Mouse (Mus musculus) kidney, postnatal 14 days (tissue): ENCODE data around the gene Cask.
A peak's percentile ranks its signal among the peaks of the same experiment; 100 is the strongest.

ENCODE experiments used
- DNase-seq: peaks from one replicate; pipeline ENCODE4 v3.0.0; 2022; ENCODE audit warnings: mixed read lengths

Cask gene

DNA sequence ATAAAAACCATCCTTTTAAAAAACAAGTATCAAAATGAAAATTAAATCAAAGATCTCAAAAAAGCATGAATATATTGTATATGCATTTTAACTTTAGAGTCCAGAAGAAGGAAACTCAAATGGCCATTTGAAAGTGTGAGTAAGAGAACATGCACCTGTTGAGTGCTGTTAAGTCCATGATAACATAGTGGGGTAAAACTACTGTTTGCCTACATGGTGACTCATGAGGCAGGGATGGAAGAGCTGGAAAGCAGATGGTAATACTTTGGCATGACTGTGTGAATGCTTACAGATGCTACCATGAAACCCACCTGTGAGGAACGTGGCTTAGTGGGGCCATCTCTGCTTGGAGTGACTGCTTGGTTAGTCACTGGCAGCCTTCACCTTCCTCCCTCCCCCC is 132.9 kb downstream of the Cask start:
- no peak for DNase-seq

- DNase-seq: no peak
Observed at GRCm38 (mm10) chrX:13716796-13717569, 134.2 kb downstream of the Cask start.

GRCm38 (mm10) chrX:13710174-13710573 is 141.0 kb downstream of the Cask start:
- peak; percentile 53 for DNase-seq

- DNase-seq: peak; percentile 15
Observed at GRCm38 (mm10) chrX:13705051-13705450, 146.1 kb downstream of the Cask start.

DNA sequence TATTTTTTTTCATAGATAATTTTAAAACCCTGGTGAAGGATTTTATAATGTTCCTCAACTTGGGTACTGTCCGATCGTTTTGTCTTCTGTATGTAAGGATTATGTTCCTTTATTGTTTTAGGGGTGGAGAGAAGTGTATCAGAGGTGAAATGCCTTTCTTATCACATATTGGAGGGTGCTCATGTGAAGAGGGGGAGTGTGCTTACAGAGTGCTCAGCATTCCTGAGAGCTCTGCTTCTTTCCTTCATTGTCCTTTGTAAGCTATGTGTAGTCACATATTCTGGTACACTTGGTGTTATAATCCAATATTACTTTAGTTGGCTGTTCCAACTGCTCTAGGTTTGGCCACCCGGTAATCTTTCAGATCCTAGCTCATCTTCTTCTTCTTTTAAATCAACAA is 150.5 kb downstream of the Cask start:
- no peak for DNase-seq

GRCm38 (mm10) chrX:13691865-13692264 is 159.3 kb downstream of the Cask start:
- no peak for DNase-seq

DNA sequence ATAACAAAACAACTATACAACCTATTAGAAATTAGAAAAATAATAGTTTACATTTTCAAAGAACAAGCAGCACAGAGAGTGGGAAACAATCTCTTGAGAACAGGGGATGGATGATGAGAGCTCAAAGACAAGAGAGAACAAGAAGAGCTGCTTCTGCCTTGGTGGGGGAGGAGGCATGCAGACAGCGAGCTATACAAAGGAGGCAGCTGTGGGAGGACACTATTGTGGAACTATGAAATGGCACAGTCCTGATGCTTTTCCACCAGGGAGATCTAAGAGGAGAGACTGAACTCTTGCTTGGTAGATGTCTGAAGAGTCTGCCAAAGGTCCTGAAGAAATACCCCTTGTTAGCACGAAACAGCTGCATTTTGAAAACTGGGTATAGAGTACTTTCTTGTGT is 162.8 kb downstream of the Cask start:
- no peak for DNase-seq

DNA sequence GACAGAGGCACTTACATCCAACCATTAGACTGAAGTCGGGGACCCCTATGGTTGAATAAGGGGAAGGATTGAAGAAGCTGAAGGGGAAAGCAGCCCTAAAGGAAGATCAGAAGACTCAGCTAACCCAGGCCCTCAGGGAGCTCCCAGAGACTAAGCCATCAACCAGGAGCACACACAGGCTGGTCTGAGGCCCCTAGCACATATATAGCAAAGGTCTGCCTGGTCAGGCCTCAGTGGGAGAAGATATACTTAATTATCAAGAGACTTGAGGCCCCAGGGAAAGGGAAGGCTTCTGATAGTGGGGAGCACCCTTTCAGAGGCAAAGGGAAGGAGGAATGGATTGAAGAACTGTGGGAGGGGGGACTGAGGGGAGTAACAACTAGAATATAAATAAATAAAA is 164.6 kb downstream of the Cask start:
- DNase-seq: no peak

DNA sequence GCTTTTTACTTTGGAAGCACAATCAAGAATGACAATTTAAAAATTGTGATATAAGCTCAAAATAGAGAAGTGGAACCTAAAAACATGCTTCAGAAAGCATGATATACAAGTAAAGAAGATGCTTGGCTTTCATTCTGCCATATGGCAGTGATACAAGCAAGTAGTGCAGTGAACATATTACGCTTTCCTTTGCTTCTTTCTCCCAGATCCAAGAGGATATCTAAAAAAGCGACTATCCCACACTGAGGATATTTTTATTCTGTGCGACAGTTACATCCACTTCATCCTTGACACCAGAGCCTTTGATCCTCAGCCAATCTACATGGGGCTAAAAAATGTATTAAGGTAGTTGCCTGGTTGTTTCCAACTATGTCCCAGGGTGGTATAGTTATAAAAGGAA is 169.4 kb downstream of the Cask start:
- DNase-seq: no peak

DNA sequence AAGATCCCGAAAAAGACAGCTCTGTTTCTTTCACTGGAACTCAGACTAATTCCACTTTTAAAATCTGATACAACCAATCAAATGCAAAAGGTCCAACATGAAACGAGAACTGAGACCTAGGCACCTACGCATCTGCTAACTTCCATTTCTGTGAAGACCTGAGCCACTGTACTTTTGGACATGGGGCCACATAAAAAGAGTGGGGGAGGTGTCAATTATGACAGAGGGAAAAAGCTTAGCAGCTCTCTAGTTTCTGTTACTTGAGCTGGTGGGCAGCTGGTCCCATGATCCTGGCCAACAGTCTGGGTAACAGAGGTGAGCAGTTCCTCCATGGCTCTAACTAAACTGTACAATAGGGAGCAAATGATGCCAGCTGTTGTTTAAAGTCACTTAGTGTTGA is 178.2 kb downstream of the Cask start:
- DNase-seq: no peak

DNA sequence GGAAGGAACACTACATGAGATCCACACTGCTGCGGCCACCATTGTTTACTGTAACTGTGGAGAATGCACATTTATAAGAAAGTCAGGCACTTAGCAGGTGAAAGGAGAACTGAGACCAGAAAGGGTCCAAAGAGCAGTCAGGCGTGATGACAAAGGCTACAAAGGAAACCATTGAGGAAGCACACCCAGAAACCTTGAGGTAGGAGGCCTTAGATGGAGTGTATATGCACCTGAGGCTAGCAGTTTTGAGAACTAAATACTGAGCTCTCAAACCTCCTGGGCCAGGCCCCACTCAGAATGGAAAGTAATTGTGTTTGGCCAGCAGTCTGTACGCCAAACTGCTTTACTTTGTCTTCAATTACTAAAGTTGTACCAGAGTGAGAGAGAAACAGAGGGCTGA is 180.8 kb downstream of the Cask start:
- no peak for DNase-seq

DNA sequence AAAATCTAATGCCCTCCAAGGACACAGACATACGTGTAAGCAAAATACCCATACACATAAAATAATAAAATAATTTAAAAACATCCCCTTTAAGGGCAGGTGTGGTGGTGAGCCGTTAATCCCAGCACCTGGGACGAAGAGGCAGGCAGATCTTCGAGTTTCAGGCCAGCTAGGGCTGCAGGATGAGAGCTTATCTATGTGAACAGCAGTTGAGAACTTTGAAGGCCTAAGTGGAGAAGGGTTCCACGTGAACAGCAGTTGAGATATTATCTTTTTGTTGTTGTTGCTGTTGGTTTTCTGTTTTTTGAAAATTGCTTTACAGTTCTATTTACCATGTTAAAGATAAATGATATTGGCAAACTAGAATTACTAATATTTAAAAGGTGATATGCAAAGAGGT is 182.3 kb downstream of the Cask start:
- DNase-seq: no peak

GRCm38 (mm10) chrX:13661063-13661462 is 190.1 kb downstream of the Cask start, which contains the start of gene Gpr82:
Gpr82 (plus strand) TSS chrX:13661363.
- DNase-seq: no peak

GRCm38 (mm10) chrX:13659201-13659890 is 191.8 kb downstream of the Cask start:
- no peak for DNase-seq

DNA sequence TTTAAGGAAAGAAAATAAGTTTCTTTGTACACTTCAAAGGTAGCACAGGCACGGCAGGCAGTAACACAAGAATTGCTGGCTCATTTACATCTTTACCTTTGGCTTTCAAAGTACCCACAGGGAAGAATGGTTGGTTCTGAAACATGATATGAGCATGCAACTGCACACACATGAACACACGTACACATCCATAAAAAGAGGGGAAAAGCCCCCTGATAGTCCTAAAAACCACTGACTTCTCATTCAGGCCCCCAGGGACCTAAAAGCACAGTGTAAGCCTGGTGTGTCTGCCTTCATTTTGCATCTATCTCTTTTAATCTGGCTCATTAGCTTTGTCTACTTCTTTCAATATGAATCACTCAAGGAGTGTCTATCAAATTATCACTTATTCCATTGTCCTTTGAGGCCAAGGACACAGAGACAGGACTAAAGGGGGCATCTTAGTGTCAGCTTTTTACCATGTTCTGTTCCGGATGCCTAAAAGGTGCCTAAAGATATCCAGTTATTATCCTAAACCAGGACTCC is 192.5 kb downstream of the Cask start:
- DNase-seq: no peak

GRCm38 (mm10) chrX:13656721-13657120 is 194.4 kb downstream of the Cask start:
- DNase-seq: peak; percentile 50

- no peak for DNase-seq
Observed at GRCm38 (mm10) chrX:13655906-13656305, 195.3 kb downstream of the Cask start.

GRCm38 (mm10) chrX:13655005-13655421 is 196.2 kb downstream of the Cask start:
- DNase-seq: no peak

DNA sequence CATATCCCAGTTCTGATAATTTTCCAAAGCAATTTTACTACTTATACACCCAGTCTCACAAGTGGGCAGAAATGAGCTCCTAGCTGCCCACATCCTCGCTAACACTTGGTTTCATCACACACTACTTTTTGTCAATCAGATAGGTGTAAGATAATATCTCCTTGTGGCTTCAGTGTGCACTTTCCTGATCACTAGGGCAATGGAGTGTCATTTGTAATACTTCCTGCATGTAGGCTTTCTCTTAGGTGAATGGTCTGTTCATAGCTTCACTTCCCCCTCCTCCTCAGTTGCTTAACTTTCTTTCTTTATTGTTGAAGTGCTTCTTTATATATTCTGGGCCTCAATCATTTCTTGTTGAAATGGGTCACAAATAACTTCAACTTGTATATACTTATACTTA is 198.9 kb downstream of the Cask start:
- no peak for DNase-seq

GRCm38 (mm10) chrX:13651889-13652288 is 199.3 kb downstream of the Cask start:
- DNase-seq: no peak

DNA sequence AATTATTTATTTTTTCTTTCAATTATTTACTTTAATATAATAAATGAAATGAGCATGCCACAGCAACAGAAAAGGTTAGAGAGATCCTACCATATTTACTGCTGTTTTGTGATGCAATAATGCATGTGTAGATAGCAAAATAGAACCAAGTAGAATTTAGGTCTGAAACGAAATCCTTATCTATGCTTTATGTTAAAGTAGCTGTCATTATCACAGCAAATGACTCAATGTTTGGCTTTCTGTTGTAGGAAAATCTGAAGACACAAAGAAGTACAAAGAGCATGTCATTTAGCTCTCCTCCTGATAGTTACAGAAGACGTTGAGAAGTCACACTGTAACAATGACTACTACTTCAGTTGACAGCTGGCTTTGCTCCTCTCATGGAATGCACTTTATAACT is 212.3 kb downstream of the Cask start:
- no peak for DNase-seq

DNA sequence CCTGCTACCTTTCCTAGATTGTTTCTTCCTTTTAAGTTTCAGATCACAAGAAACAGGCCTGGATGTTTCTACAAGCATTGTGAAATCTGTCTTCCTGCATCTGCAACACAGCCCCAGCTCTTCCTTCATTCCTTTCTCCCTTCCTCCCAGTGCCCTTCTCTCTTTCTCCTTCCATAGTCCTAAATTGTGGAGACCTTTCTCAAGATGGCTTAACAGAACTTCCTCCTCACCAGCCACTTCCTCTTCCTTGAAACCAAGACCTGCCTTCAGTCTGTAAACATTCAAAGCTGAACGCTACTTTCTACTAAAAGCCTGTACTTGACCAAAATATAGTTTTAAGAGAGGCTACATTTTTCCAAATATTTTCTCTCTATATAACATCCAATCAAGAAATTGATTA is 214.8 kb downstream of the Cask start:
- no peak for DNase-seq

- DNase-seq: no peak
Observed at GRCm38 (mm10) chrX:13631599-13632283, 219.4 kb downstream of the Cask start, which contains the start of gene Gpr34. Gpr34 (plus strand) TSS chrX:13632089.

DNA sequence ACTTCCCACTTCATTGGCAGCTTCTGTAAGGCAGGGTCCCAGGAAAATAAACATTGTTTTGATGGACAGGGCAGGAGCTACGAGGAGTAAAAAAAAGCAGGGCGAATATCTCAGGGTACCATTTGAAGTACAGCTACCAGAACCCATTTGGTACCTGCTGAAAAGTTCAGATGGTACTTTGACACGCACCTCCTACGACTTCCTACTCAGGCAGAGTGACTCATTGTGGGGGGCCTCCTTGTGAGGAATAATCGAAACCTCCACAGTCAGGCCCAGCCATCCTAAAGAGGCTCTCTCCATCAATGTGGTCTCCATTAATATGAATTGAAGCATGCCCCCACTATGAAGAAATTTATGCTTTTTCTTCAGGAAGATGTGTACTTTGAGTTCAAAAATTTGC is 228.5 kb downstream of the Cask start:
- DNase-seq: no peak
